Mouse (Mus musculus) midbrain, postnatal 0 days (tissue): ENCODE measurements around the gene Pnmal2. TPM values are rescaled to one million over a fixed set of nuclear protein-coding genes. Genes with fewer than 3 reads are reported as not detected.

Source experiments
- ATAC-seq: fragments of 200-750 bp; cut with Nextera tagmentation; 2 replicates; pipeline ENCODE4 v1.8.0; 2017; ENCODE audit warnings: moderate number of reproducible peaks, mild to moderate bottlenecking, moderate TSS enrichment, moderate library complexity; ENCODE audit not compliant: low FRiP score
- DNase-seq: peaks from one replicate; pipeline ENCODE4 v3.0.0-alpha.2; 2015; ENCODE audit warnings: low spot score
- H3K27ac ChIP-seq: fragments of 300-500 bp; sonication (generic); 2 replicates; pipeline ENCODE4 v1.5.1; 2014; ENCODE audit warnings: low read depth, mild to moderate bottlenecking, low read length, mixed read lengths
- H3K27me3 ChIP-seq: fragments of 300-500 bp; sonication (generic); 2 replicates; pipeline ENCODE4 v1.6.1; 2014; ENCODE audit warnings: low read length, control low read depth, mixed read lengths; ENCODE audit not compliant: insufficient read depth
- H3K36me3 ChIP-seq: fragments of 300-500 bp; sonication (generic); 2 replicates; pipeline ENCODE4 v1.6.1; 2014; ENCODE audit warnings: low read length, control low read depth, mixed read lengths; ENCODE audit not compliant: insufficient read depth
- H3K4me1 ChIP-seq: fragments of 300-500 bp; sonication (generic); 2 replicates; pipeline ENCODE4 v1.6.1; 2014; ENCODE audit warnings: mild to moderate bottlenecking, control low read depth, antibody characterized with exemption, low read length, mixed read lengths; ENCODE audit not compliant: insufficient read depth
- H3K4me2 ChIP-seq: fragments of 300-500 bp; sonication (generic); 2 replicates; pipeline ENCODE4 v1.6.1; 2014; ENCODE audit warnings: low read depth, mild to moderate bottlenecking, low read length, mixed read lengths; ENCODE audit not compliant: poor library complexity, severe bottlenecking
- H3K4me3 ChIP-seq: fragments of 300-500 bp; sonication (generic); 2 replicates; pipeline ENCODE4 v1.5.1; 2014; ENCODE audit warnings: low read depth, mild to moderate bottlenecking, low read length, moderate library complexity
- H3K9ac ChIP-seq: fragments of 300-500 bp; sonication (generic); replicated peaks from 2 replicates; pipeline ENCODE4 v1.6.1; 2014; ENCODE audit warnings: mild to moderate bottlenecking, low read length, moderate library complexity, mixed read lengths; ENCODE audit not compliant: poor library complexity, severe bottlenecking
- H3K9me3 ChIP-seq: fragments of 300-500 bp; sonication (generic); 2 replicates; pipeline ENCODE4 v1.6.1; 2016; ENCODE audit warnings: low read length, control low read depth
- CTCF ChIP-seq: IDR thresholded peaks from 2 replicates; pipeline ENCODE4 v1.5.1; 2016; ENCODE audit warnings: antibody characterized with exemption, mild to moderate bottlenecking
- WGBS: fragments of 180-500 bp; shearing (Covaris S2); extraction: QIAGEN DNeasy Blood & Tissue Kit; methylation state at CpG from one replicate; pipeline ENCODE4 v1.1.7; 2014; 5-methylcytosine and 5-hydroxymethylcytosine counted together
- polyA plus RNA-seq: library from polyadenylated mRNA; unstranded; fragments of >200 nt; fragmentation: Nextera tagmentation; extraction: Ambion mirVana; gene quantifications from 2 replicates; pipeline ENCODE4 v1.2.1, GENCODE M21; 2015
- total RNA-seq: library from RNA; depleted of rRNA; stranded (reverse); fragments of >200 nt; gene quantifications from 2 replicates; pipeline ENCODE4 v1.2.3, GENCODE M21; 2014

Pnmal2 gene
- total and polyA plus RNA-seq, 2 experiments from 2014 or later, result 155 to 187 TPM

GRCm38 (mm10) chr7:16915461-16916340 lies 28.8 kb upstream of the Pnmal2 start:
- TF ChIP-seq CTCF, result no peak
- Histone ChIP-seq H3K27ac (no peak overlapping the region), H3K4me2 (no peak overlapping the region), H3K36me3 (peaks cover 47% of the 10 kb centered on the region), H3K9ac (no peak overlapping the region), H3K4me1 (peaks cover 9% of the 10 kb centered on the region; the same call in 1 of the 2 replicates), H3K27me3 (no peaks in the 10 kb centered on the region), H3K4me3 (no peak overlapping the region), H3K9me3 (no peaks in the 10 kb centered on the region)
- no peak for DNase-seq
- no peak for ATAC-seq
- 89% methylated on average over 32 of the region's 32 CpGs for WGBS

- no peak overlapping the region for H3K4me3 ChIP-seq
- 0 out of 2 replicates have a peak overlapping the region, but pooled peaks have one; percentile 32 for H3K27ac ChIP-seq
- H3K27me3 ChIP-seq, result no peaks in the 10 kb centered on the region
- DNase-seq, result no peak
- peaks cover 47% of the 10 kb centered on the region for H3K36me3 ChIP-seq
- no peak for ATAC-seq
- no peaks in the 10 kb centered on the region for H3K9me3 ChIP-seq
- peaks cover 9% of the 10 kb centered on the region; the same call in 1 of the 2 replicates for H3K4me1 ChIP-seq
- 84% methylated on average over 30 of the region's 30 CpGs for WGBS
- no peak overlapping the region; the same call in 1 of the 2 replicates for H3K9ac ChIP-seq
- H3K4me2 ChIP-seq, result no peak overlapping the region
- TF ChIP-seq CTCF, result peak; percentile 11; the same call in 1 of the 2 replicates
These were observed 27.9 kb upstream of the Pnmal2 start for GRCm38 (mm10) chr7:16916342-16917265.

DNA sequence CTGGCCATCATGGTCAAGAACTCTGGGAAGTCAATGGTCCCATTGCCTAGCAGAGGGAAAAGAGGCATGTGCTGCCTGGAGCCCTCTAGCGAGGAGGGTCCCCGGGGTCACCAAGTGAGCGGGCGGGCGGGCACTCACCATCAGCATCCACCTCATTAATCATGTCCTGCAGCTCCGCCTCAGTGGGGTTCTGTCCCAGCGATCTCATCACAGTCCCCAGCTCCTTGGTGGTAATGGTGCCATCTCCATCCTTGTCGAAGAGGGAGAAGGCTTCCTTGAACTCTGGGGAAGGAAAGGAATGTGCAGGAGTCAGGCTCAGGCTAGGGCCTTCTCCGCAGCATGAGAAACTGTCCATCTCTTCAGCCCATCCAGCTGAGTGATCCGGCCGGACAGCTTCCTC lies 27.0 kb upstream of the Pnmal2 start:
- TF ChIP-seq CTCF, result no peak; the same call in 1 of the 2 replicates
- Histone ChIP-seq H3K36me3 (peaks cover 47% of the 10 kb centered on the region), H3K27me3 (no peaks in the 10 kb centered on the region), H3K27ac (no peak overlapping the region), H3K4me3 (no peak overlapping the region), H3K9ac (no peak overlapping the region), H3K4me2 (no peak overlapping the region), H3K4me1 (peaks cover 9% of the 10 kb centered on the region; the same call in 1 of the 2 replicates), H3K9me3 (no peaks in the 10 kb centered on the region)
- ATAC-seq (no peak), DNase-seq (no peak)
- WGBS, result 86% methylated on average over 11 of the region's 11 CpGs

GRCm38 (mm10) chr7:16918014-16918413 lies 26.5 kb upstream of the Pnmal2 start:
- peak; percentile 62 for DNase-seq
- Histone ChIP-seq H3K27me3 (no peaks in the 10 kb centered on the region), H3K4me2 (no peak overlapping the region), H3K9ac (no peak overlapping the region), H3K27ac (no peak overlapping the region), H3K4me3 (no peak overlapping the region), H3K4me1 (peaks cover 9% of the 10 kb centered on the region; the same call in 1 of the 2 replicates), H3K36me3 (peaks cover 47% of the 10 kb centered on the region), H3K9me3 (no peaks in the 10 kb centered on the region)
- 69% methylated on average over 9 of the region's 9 CpGs for WGBS
- ATAC-seq, result no peak
- TF ChIP-seq CTCF, result no peak

- Histone ChIP-seq H3K27ac (no peak overlapping the region), H3K4me3 (no peak overlapping the region), H3K4me2 (no peak overlapping the region), H3K9me3 (no peaks in the 10 kb centered on the region), H3K9ac (no peak overlapping the region), H3K4me1 (peaks cover 9% of the 10 kb centered on the region; the same call in 1 of the 2 replicates), H3K36me3 (peaks cover 47% of the 10 kb centered on the region), H3K27me3 (no peaks in the 10 kb centered on the region)
- ATAC-seq (no peak), DNase-seq (no peak)
- WGBS, result 71% methylated on average over 3 of the region's 3 CpGs
- no peak for TF ChIP-seq CTCF
These were observed 25.8 kb upstream of the Pnmal2 start for GRCm38 (mm10) chr7:16918670-16919069.
